Mouse (Mus musculus) hindbrain, embryonic 12.5 days (tissue): ENCODE data around the gene Gpld1. TPM values are rescaled to one million over a fixed set of nuclear protein-coding genes. Genes with fewer than 3 reads are reported as not detected.

Source experiments
- ATAC-seq: fragments of 200-750 bp; cut with Nextera tagmentation; 2 replicates; pipeline ENCODE4 v1.8.0; 2017; ENCODE audit warnings: moderate TSS enrichment; ENCODE audit not compliant: low FRiP score
- H3K27ac ChIP-seq: fragments of 300-500 bp; sonication (generic); 2 replicates; pipeline ENCODE4 v1.5.1; 2016; ENCODE audit warnings: mild to moderate bottlenecking
- H3K27me3 ChIP-seq: fragments of 300-500 bp; sonication (generic); 2 replicates; pipeline ENCODE4 v1.6.1; 2016; ENCODE audit warnings: mild to moderate bottlenecking
- H3K36me3 ChIP-seq: fragments of 300-500 bp; sonication (generic); 2 replicates; pipeline ENCODE4 v1.6.1; 2016; ENCODE audit warnings: mild to moderate bottlenecking
- H3K4me1 ChIP-seq: fragments of 300-500 bp; sonication (generic); 2 replicates; pipeline ENCODE4 v1.6.1; 2016
- H3K4me2 ChIP-seq: fragments of 300-500 bp; sonication (generic); replicated peaks from 2 replicates; pipeline ENCODE4 v1.6.1; 2016; ENCODE audit warnings: mild to moderate bottlenecking
- H3K4me3 ChIP-seq: fragments of 300-500 bp; sonication (generic); 2 replicates; pipeline ENCODE4 v1.5.1; 2016; ENCODE audit warnings: mild to moderate bottlenecking
- H3K9ac ChIP-seq: fragments of 300-500 bp; sonication (generic); 2 replicates; pipeline ENCODE4 v1.6.1; 2016; ENCODE audit warnings: mild to moderate bottlenecking, moderate library complexity
- H3K9me3 ChIP-seq: fragments of 300-500 bp; sonication (generic); replicated peaks from 2 replicates; pipeline ENCODE4 v1.6.1; 2016; ENCODE audit warnings: mild to moderate bottlenecking
- WGBS: fragments of 180-500 bp; shearing (Covaris S2); methylation state at CpG from one replicate; pipeline ENCODE4 v1.1.7; 2016; 5-methylcytosine and 5-hydroxymethylcytosine counted together
- polyA plus RNA-seq: library from polyadenylated mRNA; unstranded; fragments of >200 nt; fragmentation: Nextera tagmentation; extraction: Ambion mirVana; gene quantifications from 2 replicates; pipeline ENCODE4 v1.2.1, GENCODE M21; 2016

The Gpld1 gene
- 1.0 and 2.3 TPM in 2 replicates for polyA plus RNA-seq

- Histone ChIP-seq H3K9ac (no peak within 1 kb of the TSS), H3K4me2 (no peak within 1 kb of the TSS), H3K4me1 (peaks cover 14% of the 10 kb centered on the region), H3K27ac (no peak within 1 kb of the TSS), H3K4me3 (no peak within 1 kb of the TSS), H3K27me3 (no peaks in the 10 kb centered on the region), H3K9me3 (no peaks in the 10 kb centered on the region), H3K36me3 (no peaks in the 10 kb centered on the region)
- ATAC-seq = no peak
- WGBS = 52% methylated on average over 17 of the region's 17 CpGs
These were observed at the start of gene Gpld1 for GRCm38 (mm10) chr13:24942512-24943282. Gpld1 (plus strand) TSS chr13:24943152.

GRCm38 (mm10) chr13:24893880-24894279, 49.1 kb upstream of the Gpld1 start:
- Histone ChIP-seq H3K9me3 (no peaks in the 10 kb centered on the region), H3K9ac (no peak overlapping the region), H3K4me1 (no peaks in the 10 kb centered on the region), H3K27me3 (no peaks in the 10 kb centered on the region), H3K4me2 (no peak overlapping the region), H3K4me3 (no peak overlapping the region), H3K36me3 (no peaks in the 10 kb centered on the region), H3K27ac (no peak overlapping the region)
- 88% methylated on average over 2 of the region's 2 CpGs for WGBS
- no peak for ATAC-seq

GRCm38 (mm10) chr13:24901916-24902315, 41.0 kb upstream of the Gpld1 start:
- Histone ChIP-seq H3K9ac (no peak overlapping the region), H3K9me3 (no peaks in the 10 kb centered on the region), H3K4me3 (no peak overlapping the region), H3K36me3 (no peaks in the 10 kb centered on the region), H3K4me2 (no peak overlapping the region), H3K27me3 (no peaks in the 10 kb centered on the region), H3K4me1 (no peaks in the 10 kb centered on the region), H3K27ac (no peak overlapping the region)
- 89% methylated on average over 2 of the region's 2 CpGs for WGBS
- ATAC-seq = no peak

- Histone ChIP-seq H3K9me3 (no peaks in the 10 kb centered on the region), H3K27me3 (no peaks in the 10 kb centered on the region), H3K27ac (no peak overlapping the region), H3K9ac (no peak overlapping the region), H3K4me3 (no peak overlapping the region), H3K4me2 (no peak overlapping the region), H3K4me1 (no peaks in the 10 kb centered on the region), H3K36me3 (no peaks in the 10 kb centered on the region)
- ATAC-seq = no peak
- WGBS = 83% methylated on average over 6 of the region's 6 CpGs
These were observed 39.5 kb upstream of the Gpld1 start for GRCm38 (mm10) chr13:24903412-24903811.

- WGBS = 95% methylated on average over 12 of the region's 12 CpGs
- no peak overlapping the region for H3K4me3 ChIP-seq
- no peak overlapping the region for H3K9ac ChIP-seq
- no peaks in the 10 kb centered on the region for H3K4me1 ChIP-seq
- H3K9me3 ChIP-seq = no peaks in the 10 kb centered on the region
- no peak for ATAC-seq
- no peak overlapping the region for H3K27ac ChIP-seq
- no peak overlapping the region for H3K4me2 ChIP-seq
- no peaks in the 10 kb centered on the region for H3K36me3 ChIP-seq
- H3K27me3 ChIP-seq = no peaks in the 10 kb centered on the region
These were observed 37.5 kb upstream of the Gpld1 start for GRCm38 (mm10) chr13:24905422-24905821.

- 78% methylated on average over 11 of the region's 11 CpGs for WGBS
- no peaks in the 10 kb centered on the region for H3K4me1 ChIP-seq
- no peaks in the 10 kb centered on the region for H3K9me3 ChIP-seq
- no peak overlapping the region for H3K9ac ChIP-seq
- no peak overlapping the region for H3K4me2 ChIP-seq
- H3K4me3 ChIP-seq = no peak overlapping the region
- no peak for ATAC-seq
- peaks cover 9% of the 10 kb centered on the region; the same call in 1 of the 2 replicates for H3K36me3 ChIP-seq
- H3K27me3 ChIP-seq = no peaks in the 10 kb centered on the region
- no peak overlapping the region for H3K27ac ChIP-seq
These were observed 36.0 kb upstream of the Gpld1 start for GRCm38 (mm10) chr13:24906831-24907570.

- no peak overlapping the region for H3K27ac ChIP-seq
- no peak overlapping the region for H3K9ac ChIP-seq
- no peaks in the 10 kb centered on the region for H3K9me3 ChIP-seq
- H3K4me2 ChIP-seq = no peak overlapping the region
- no peaks in the 10 kb centered on the region for H3K27me3 ChIP-seq
- 93% methylated on average over 1 of the region's 1 CpGs for WGBS
- H3K4me3 ChIP-seq = no peak overlapping the region
- peaks cover 16% of the 10 kb centered on the region for H3K36me3 ChIP-seq
- no peak for ATAC-seq
- no peaks in the 10 kb centered on the region for H3K4me1 ChIP-seq
These were observed 33.8 kb upstream of the Gpld1 start for GRCm38 (mm10) chr13:24909112-24909511.

GRCm38 (mm10) chr13:24913576-24913975, 29.4 kb upstream of the Gpld1 start:
- Histone ChIP-seq H3K4me2 (no peak overlapping the region), H3K27ac (no peak overlapping the region), H3K9ac (no peak overlapping the region), H3K4me3 (no peak overlapping the region), H3K4me1 (no peaks in the 10 kb centered on the region), H3K9me3 (no peaks in the 10 kb centered on the region), H3K27me3 (no peaks in the 10 kb centered on the region), H3K36me3 (peaks cover 26% of the 10 kb centered on the region)
- WGBS = 93% methylated on average over 7 of the region's 7 CpGs
- no peak for ATAC-seq

- Histone ChIP-seq H3K4me3 (no peak overlapping the region), H3K4me2 (no peak overlapping the region), H3K4me1 (no peaks in the 10 kb centered on the region), H3K27ac (no peak overlapping the region), H3K9me3 (no peaks in the 10 kb centered on the region), H3K36me3 (peaks cover 26% of the 10 kb centered on the region), H3K27me3 (no peaks in the 10 kb centered on the region), H3K9ac (no peak overlapping the region)
- 82% methylated on average over 4 of the region's 4 CpGs for WGBS
- no peak for ATAC-seq
These were observed 28.0 kb upstream of the Gpld1 start for GRCm38 (mm10) chr13:24914915-24915314.

GRCm38 (mm10) chr13:24915831-24916230, 27.1 kb upstream of the Gpld1 start:
- H3K4me1 ChIP-seq = no peaks in the 10 kb centered on the region
- no peak overlapping the region for H3K4me3 ChIP-seq
- peaks cover 26% of the 10 kb centered on the region for H3K36me3 ChIP-seq
- H3K27ac ChIP-seq = no peak overlapping the region
- no peak overlapping the region for H3K4me2 ChIP-seq
- ATAC-seq = no peak
- no peaks in the 10 kb centered on the region for H3K9me3 ChIP-seq
- no peaks in the 10 kb centered on the region for H3K27me3 ChIP-seq
- 72% methylated on average over 13 of the region's 13 CpGs for WGBS
- no peak overlapping the region for H3K9ac ChIP-seq

- peak; percentile 66; the same call in 1 of the 2 replicates for ATAC-seq
- Histone ChIP-seq H3K27me3 (no peaks in the 10 kb centered on the region), H3K36me3 (peaks cover 17% of the 10 kb centered on the region; the same call in 1 of the 2 replicates), H3K27ac (no peak overlapping the region), H3K9ac (no peak overlapping the region), H3K4me1 (no peaks in the 10 kb centered on the region), H3K4me3 (no peak overlapping the region), H3K4me2 (no peak overlapping the region), H3K9me3 (no peaks in the 10 kb centered on the region)
- WGBS = 27% methylated on average over 5 of the region's 5 CpGs
These were observed 22.5 kb upstream of the Gpld1 start for GRCm38 (mm10) chr13:24920333-24920977.

GRCm38 (mm10) chr13:24921281-24921680, 21.7 kb upstream of the Gpld1 start:
- no peak for ATAC-seq
- Histone ChIP-seq H3K9ac (no peak overlapping the region), H3K4me2 (no peak overlapping the region), H3K36me3 (peaks cover 17% of the 10 kb centered on the region; the same call in 1 of the 2 replicates), H3K9me3 (no peaks in the 10 kb centered on the region), H3K27me3 (no peaks in the 10 kb centered on the region), H3K4me1 (no peaks in the 10 kb centered on the region), H3K4me3 (no peak overlapping the region), H3K27ac (no peak overlapping the region)
- WGBS = 82% methylated on average over 6 of the region's 6 CpGs
